Mouse (Mus musculus) hindbrain, embryonic 11.5 days (tissue): ENCODE measurements around the gene Padi4. TPM values are rescaled to one million over a fixed set of nuclear protein-coding genes. Genes with fewer than 3 reads are reported as not detected.

Experiments used
- ATAC-seq: fragments of 200-750 bp; cut with Nextera tagmentation; 2 replicates; pipeline ENCODE4 v1.8.0; 2017; ENCODE audit warnings: mild to moderate bottlenecking, moderate TSS enrichment, moderate library complexity; ENCODE audit not compliant: low FRiP score
- DNase-seq: peaks from one replicate; pipeline ENCODE4 v3.0.0-alpha.2; 2015; ENCODE audit warnings: low spot score
- H3K27ac ChIP-seq: fragments of 300-500 bp; sonication (generic); 2 replicates; pipeline ENCODE4 v1.5.1; 2014; ENCODE audit warnings: mild to moderate bottlenecking, low read depth, low read length
- H3K27me3 ChIP-seq: fragments of 300-500 bp; sonication (generic); 2 replicates; pipeline ENCODE4 v1.6.1; 2014; ENCODE audit warnings: mild to moderate bottlenecking, low read length, moderate library complexity, mixed read lengths; ENCODE audit not compliant: control insufficient read depth, insufficient read depth
- H3K36me3 ChIP-seq: fragments of 300-500 bp; sonication (generic); 2 replicates; pipeline ENCODE4 v1.6.1; 2014; ENCODE audit warnings: mild to moderate bottlenecking, low read length, moderate library complexity, mixed read lengths; ENCODE audit not compliant: control insufficient read depth, insufficient read depth
- H3K4me1 ChIP-seq: fragments of 300-500 bp; sonication (generic); replicated peaks from 2 replicates; pipeline ENCODE4 v1.6.1; 2014; ENCODE audit warnings: low read length, mixed read lengths; ENCODE audit not compliant: control insufficient read depth, insufficient read depth
- H3K4me2 ChIP-seq: fragments of 300-500 bp; sonication (generic); replicated peaks from 2 replicates; pipeline ENCODE4 v1.6.1; 2014; ENCODE audit warnings: mild to moderate bottlenecking, low read depth, low read length
- H3K4me3 ChIP-seq: fragments of 300-500 bp; sonication (generic); 2 replicates; pipeline ENCODE4 v1.5.1; 2014; ENCODE audit warnings: low read depth, low read length
- H3K9ac ChIP-seq: fragments of 300-500 bp; sonication (generic); 2 replicates; pipeline ENCODE4 v1.6.1; 2014; ENCODE audit warnings: low read depth, low read length
- H3K9me3 ChIP-seq: fragments of 300-500 bp; sonication (generic); 2 replicates; pipeline ENCODE4 v1.6.1; 2016; ENCODE audit warnings: low read length; ENCODE audit not compliant: control insufficient read depth
- WGBS: fragments of 180-500 bp; shearing (Covaris S2); extraction: QIAGEN DNeasy Blood & Tissue Kit; methylation state at CpG from one replicate; pipeline ENCODE4 v1.1.7; 2014; 5-methylcytosine and 5-hydroxymethylcytosine counted together
- polyA plus RNA-seq: library from polyadenylated mRNA; unstranded; fragments of >200 nt; fragmentation: Nextera tagmentation; extraction: Ambion mirVana; gene quantifications from 2 replicates; pipeline ENCODE4 v1.2.1, GENCODE M21; 2014

Padi4 gene
- 0.25 and 0.37 TPM in 2 replicates for polyA plus RNA-seq

- H3K4me1 ChIP-seq: peaks cover 4% of the 10 kb centered on the region; the same call in 1 of the 2 replicates
- H3K4me2 ChIP-seq: no peak within 1 kb of the TSS
- DNase-seq (no peak), ATAC-seq (no peak)
- WGBS: 89% methylated on average over 21 of the region's 21 CpGs
- no peak within 1 kb of the TSS for H3K27ac ChIP-seq
- no peaks in the 10 kb centered on the region for H3K27me3 ChIP-seq
- H3K4me3 ChIP-seq: no peak within 1 kb of the TSS
- H3K9me3 ChIP-seq: no peaks in the 10 kb centered on the region
- no peaks in the 10 kb centered on the region for H3K36me3 ChIP-seq
- no peak within 1 kb of the TSS for H3K9ac ChIP-seq
These were observed at the start of gene Padi4 for GRCm38 (mm10) chr4:140774025-140774800. TSS of gene Padi4 (minus strand) at chr4:140774236.

- Histone ChIP-seq H3K9ac (no peak overlapping the region), H3K9me3 (no peaks in the 10 kb centered on the region), H3K4me1 (no peaks in the 10 kb centered on the region), H3K27ac (no peak overlapping the region), H3K4me3 (no peak overlapping the region), H3K4me2 (no peak overlapping the region), H3K36me3 (no peaks in the 10 kb centered on the region), H3K27me3 (no peaks in the 10 kb centered on the region)
- peak; percentile 74 for DNase-seq
- 73% methylated on average over 5 of the region's 5 CpGs for WGBS
- no peak for ATAC-seq
These were observed 48.0 kb upstream of the Padi4 start for GRCm38 (mm10) chr4:140821988-140822387.

- no peaks in the 10 kb centered on the region for H3K9me3 ChIP-seq
- ATAC-seq (no peak), DNase-seq (no peak)
- H3K36me3 ChIP-seq: no peaks in the 10 kb centered on the region
- no peak overlapping the region for H3K9ac ChIP-seq
- H3K4me2 ChIP-seq: no peak overlapping the region
- H3K4me3 ChIP-seq: no peak overlapping the region
- H3K27me3 ChIP-seq: no peaks in the 10 kb centered on the region
- 93% methylated on average over 8 of the region's 8 CpGs for WGBS
- H3K27ac ChIP-seq: no peak overlapping the region
- H3K4me1 ChIP-seq: no peaks in the 10 kb centered on the region; the same call in 1 of the 2 replicates
These were observed 43.4 kb upstream of the Padi4 start for GRCm38 (mm10) chr4:140817413-140817812.

- Histone ChIP-seq H3K4me1 (no peaks in the 10 kb centered on the region; the same call in 1 of the 2 replicates), H3K9me3 (no peaks in the 10 kb centered on the region), H3K36me3 (no peaks in the 10 kb centered on the region), H3K27ac (no peak overlapping the region), H3K4me2 (no peak overlapping the region), H3K27me3 (no peaks in the 10 kb centered on the region), H3K4me3 (no peak overlapping the region), H3K9ac (no peak overlapping the region)
- no peak for DNase-seq
- 70% methylated on average over 10 of the region's 10 CpGs for WGBS
- no peak for ATAC-seq
These were observed 42.2 kb upstream of the Padi4 start for GRCm38 (mm10) chr4:140815996-140816917.

- no peaks in the 10 kb centered on the region; the same call in 1 of the 2 replicates for H3K4me1 ChIP-seq
- no peak overlapping the region for H3K27ac ChIP-seq
- WGBS: 81% methylated on average over 5 of the region's 5 CpGs
These were observed 41.5 kb upstream of the Padi4 start for GRCm38 (mm10) chr4:140815496-140815895.

GRCm38 (mm10) chr4:140814241-140815225 is 40.5 kb upstream of the Padi4 start:
- no peaks in the 10 kb centered on the region for H3K36me3 ChIP-seq
- no peak overlapping the region for H3K27ac ChIP-seq
- WGBS: 26% methylated on average over 36 of the region's 36 CpGs
- DNase-seq (peak; percentile 43), ATAC-seq (no peak)
- H3K27me3 ChIP-seq: no peaks in the 10 kb centered on the region
- peak overlapping the region; percentile 40 for H3K4me2 ChIP-seq
- H3K4me1 ChIP-seq: no peaks in the 10 kb centered on the region; the same call in 1 of the 2 replicates
- H3K4me3 ChIP-seq: peak overlapping the region; percentile 20
- no peaks in the 10 kb centered on the region for H3K9me3 ChIP-seq
- peak overlapping the region; percentile 28; the same call in 1 of the 2 replicates for H3K9ac ChIP-seq

More at GRCm38 (mm10) chr4:140815496-140815895, 41.5 kb upstream of the Padi4 start:
- Histone ChIP-seq H3K27me3 (no peaks in the 10 kb centered on the region), H3K9me3 (no peaks in the 10 kb centered on the region), H3K36me3 (no peaks in the 10 kb centered on the region), H3K4me3 (no peak overlapping the region), H3K9ac (no peak overlapping the region), H3K4me2 (no peak overlapping the region)
- ATAC-seq (no peak), DNase-seq (no peak)

GRCm38 (mm10) chr4:140813358-140814185 is 39.5 kb upstream of the Padi4 start:
- Histone ChIP-seq H3K36me3 (no peaks in the 10 kb centered on the region), H3K4me1 (no peaks in the 10 kb centered on the region; the same call in 1 of the 2 replicates), H3K27ac (no peak overlapping the region), H3K27me3 (no peaks in the 10 kb centered on the region), H3K9ac (no peak overlapping the region), H3K9me3 (no peaks in the 10 kb centered on the region), H3K4me3 (no peak overlapping the region), H3K4me2 (peak overlapping the region; percentile 40)
- ATAC-seq (no peak), DNase-seq (no peak)
- 22% methylated on average over 13 of the region's 13 CpGs for WGBS
